Mouse (Mus musculus) stomach, postnatal 0 days (tissue): ENCODE data around the gene 6030458C11Rik.

ENCODE experiments used
- CTCF ChIP-seq: IDR thresholded peaks from 2 replicates; pipeline ENCODE4 v1.5.1; 2016; ENCODE audit warnings: antibody characterized with exemption, low read depth, mild to moderate bottlenecking, moderate library complexity
- EP300 ChIP-seq: optimal IDR thresholded peaks from 2 replicates; pipeline ENCODE3; 2016; ENCODE audit warnings: antibody characterized with exemption

DNA sequence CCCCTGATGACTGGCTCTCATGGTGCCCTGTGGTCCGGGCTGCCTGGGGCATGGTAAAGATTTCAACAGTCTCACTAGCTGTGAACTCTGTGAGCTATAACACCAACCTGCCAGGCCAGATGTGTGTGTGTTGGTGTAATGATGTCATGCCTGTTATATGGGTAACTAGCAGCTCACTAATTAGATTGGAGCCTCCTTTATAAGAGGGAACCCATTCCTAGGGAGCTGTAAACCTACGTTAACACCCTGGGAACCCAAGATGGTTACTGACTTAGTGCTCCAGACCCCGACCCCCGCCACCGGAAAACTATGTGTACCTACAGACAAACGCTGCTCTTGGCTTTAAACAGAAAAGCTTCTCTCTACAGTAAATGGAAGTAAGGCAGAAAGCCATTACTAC is 43.2 kb downstream of the 6030458C11Rik start:
- TF ChIP-seq CTCF (no peak), EP300 (no peak)
